Mouse (Mus musculus) stomach, postnatal 0 days (tissue): Measurements from ENCODE around the gene Mup13. TPM values are rescaled to one million over a fixed set of nuclear protein-coding genes. Genes with fewer than 3 reads are reported as not detected.
"Not testable (repeated sequence)": the region's sequence is repeated elsewhere in the genome, so short reads cannot be mapped to it uniquely, and the experiment has no call there.

Experiments used
- ATAC-seq: fragments of 200-750 bp; cut with Nextera tagmentation; 2 replicates; pipeline ENCODE4 v1.8.0; 2017; ENCODE audit not compliant: low FRiP score, low TSS enrichment
- DNase-seq: peaks from one replicate; pipeline ENCODE4 v3.0.0-alpha.2; 2016; ENCODE audit warnings: low spot score
- H3K27ac ChIP-seq: fragments of 300-500 bp; sonication (generic); replicated peaks from 2 replicates; pipeline ENCODE4 v1.5.1; 2014; ENCODE audit warnings: mild to moderate bottlenecking, control low read depth
- H3K27me3 ChIP-seq: fragments of 300-500 bp; sonication (generic); 2 replicates; pipeline ENCODE4 v1.6.1; 2014; ENCODE audit warnings: low read length; ENCODE audit not compliant: control insufficient read depth, insufficient read depth
- H3K36me3 ChIP-seq: fragments of 300-500 bp; sonication (generic); 2 replicates; pipeline ENCODE4 v1.6.1; 2014; ENCODE audit warnings: low read length, mixed read lengths; ENCODE audit not compliant: control insufficient read depth, insufficient read depth
- H3K4me1 ChIP-seq: fragments of 300-500 bp; sonication (generic); replicated peaks from 2 replicates; pipeline ENCODE4 v1.6.1; 2014; ENCODE audit warnings: antibody characterized with exemption; ENCODE audit not compliant: control insufficient read depth, insufficient read depth
- H3K4me2 ChIP-seq: fragments of 300-500 bp; sonication (generic); replicated peaks from 2 replicates; pipeline ENCODE4 v1.6.1; 2014; ENCODE audit warnings: low read depth, mild to moderate bottlenecking, control low read depth, moderate library complexity
- H3K4me3 ChIP-seq: fragments of 300-500 bp; sonication (generic); 2 replicates; pipeline ENCODE4 v1.5.1; 2014; ENCODE audit warnings: low read depth, low read length, control low read depth
- H3K9ac ChIP-seq: fragments of 300-500 bp; sonication (generic); 2 replicates; pipeline ENCODE4 v1.6.1; 2014; ENCODE audit warnings: mild to moderate bottlenecking, low read length, control low read depth, mixed read lengths
- H3K9me3 ChIP-seq: fragments of 300-500 bp; sonication (generic); 2 replicates; pipeline ENCODE4 v1.6.1; 2016; ENCODE audit warnings: low read length; ENCODE audit not compliant: control insufficient read depth
- WGBS: fragments of 180-500 bp; shearing (Covaris S2); extraction: QIAGEN DNeasy Blood & Tissue Kit; methylation state at CpG from one replicate; pipeline ENCODE4 v1.1.7; 2014; 5-methylcytosine and 5-hydroxymethylcytosine counted together
- polyA plus RNA-seq: library from polyadenylated mRNA; unstranded; fragments of >200 nt; fragmentation: Nextera tagmentation; extraction: Ambion mirVana; gene quantifications from 2 replicates; pipeline ENCODE4 v1.2.1, GENCODE M21; 2015

Gene Mup13
- polyA plus RNA-seq, result not detected in 2 replicates

DNA sequence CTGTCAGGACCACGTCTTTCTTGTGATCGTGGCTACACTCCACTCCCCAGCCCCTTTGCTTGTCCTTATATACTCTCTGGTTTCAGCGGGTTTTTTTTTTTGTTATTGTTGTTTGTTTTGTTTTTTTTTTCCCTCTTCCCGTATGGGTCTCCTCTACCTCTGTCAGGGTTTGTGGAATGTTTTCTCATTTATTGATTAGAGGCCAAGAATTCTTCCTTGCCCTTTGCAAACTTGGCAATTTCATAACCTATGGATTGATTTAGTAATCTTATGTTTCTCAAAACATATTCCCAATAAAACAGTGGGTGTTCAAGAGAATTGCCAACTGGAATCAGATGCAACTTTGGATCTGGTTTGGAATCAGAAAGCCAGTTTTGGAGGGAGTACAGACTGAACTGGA is at the start of gene Mup13:
Mup13 (minus strand) TSS at position 101 of the 400 bp plus-strand sequence.
- not testable (repeated sequence) for H3K9me3 ChIP-seq, H3K4me1 ChIP-seq, H3K36me3 ChIP-seq, ATAC-seq, H3K4me3 ChIP-seq, H3K27ac ChIP-seq, H3K4me2 ChIP-seq, H3K9ac ChIP-seq, DNase-seq, H3K27me3 ChIP-seq
- 78% methylated on average over 4 of the region's 4 CpGs for WGBS

Other genes with a start within 250 kb of the Mup13 start
- gene Mup14, start 75.7 kb upstream of the Mup13 start, polyA plus RNA-seq, result not detected in 2 replicates
- gene Mup15, start 211.5 kb upstream of the Mup13 start, polyA plus RNA-seq, result not detected in 2 replicates